Mouse (Mus musculus) left cerebral cortex, adult 9 months (tissue): ENCODE measurements at regions not wholly inside any gene's neighbourhood (a gene's known extent, or its start where the extent isn't known, plus 50 kb on each side); places are given as distances from the start of the nearest gene placed in this dataset.
"Not testable (repeated sequence)": the region's sequence is repeated elsewhere in the genome, so short reads cannot be mapped to it uniquely, and the experiment has no call there.

Source experiments
- DNase-seq, 2 experiments: peaks; one replicate each; pipeline ENCODE4 v3.0.0; 2022; ENCODE audit warnings: low spot score in 2 of 2

DNA sequence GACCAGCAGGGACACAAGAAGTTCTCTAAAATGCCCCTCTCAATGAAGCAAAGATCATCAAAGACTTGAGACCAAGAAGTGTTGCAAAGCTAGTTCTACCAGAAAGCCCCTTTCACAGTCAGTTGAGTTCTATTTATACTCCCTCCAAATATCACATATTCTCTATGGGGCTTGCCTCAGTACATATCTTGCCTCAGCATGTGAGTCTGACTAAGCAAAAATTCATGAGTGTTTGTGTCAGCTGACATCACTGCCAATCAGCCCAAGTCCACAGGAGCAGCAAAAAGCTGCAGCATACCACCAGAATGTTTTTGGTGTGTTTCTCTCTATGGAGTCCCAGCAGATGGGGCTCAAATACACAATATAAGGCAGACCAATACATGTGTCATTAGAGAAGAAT lies 631.6 kb downstream of the Rpia start:
- DNase-seq: no peak

DNA sequence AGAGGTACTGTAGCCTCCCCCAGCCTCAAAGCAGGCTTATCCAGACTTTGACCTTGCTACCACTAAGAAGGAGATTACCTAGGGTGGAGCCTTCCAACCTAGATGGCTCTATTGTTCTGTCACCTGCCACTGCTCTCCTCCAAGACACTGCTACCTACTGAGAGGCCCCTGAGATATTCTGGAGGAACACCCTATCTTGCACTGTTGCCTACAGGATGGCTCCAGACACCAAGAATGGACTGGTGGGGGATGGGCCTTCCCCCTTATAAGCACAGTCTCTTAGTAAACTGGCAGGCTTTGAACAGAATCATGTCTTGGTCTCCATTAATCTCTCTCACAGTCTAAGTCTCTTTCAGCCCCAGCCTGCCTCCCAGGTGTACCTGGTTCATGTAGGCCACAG lies 636.3 kb downstream of the Rpia start:
- not testable (repeated sequence) for DNase-seq

DNA sequence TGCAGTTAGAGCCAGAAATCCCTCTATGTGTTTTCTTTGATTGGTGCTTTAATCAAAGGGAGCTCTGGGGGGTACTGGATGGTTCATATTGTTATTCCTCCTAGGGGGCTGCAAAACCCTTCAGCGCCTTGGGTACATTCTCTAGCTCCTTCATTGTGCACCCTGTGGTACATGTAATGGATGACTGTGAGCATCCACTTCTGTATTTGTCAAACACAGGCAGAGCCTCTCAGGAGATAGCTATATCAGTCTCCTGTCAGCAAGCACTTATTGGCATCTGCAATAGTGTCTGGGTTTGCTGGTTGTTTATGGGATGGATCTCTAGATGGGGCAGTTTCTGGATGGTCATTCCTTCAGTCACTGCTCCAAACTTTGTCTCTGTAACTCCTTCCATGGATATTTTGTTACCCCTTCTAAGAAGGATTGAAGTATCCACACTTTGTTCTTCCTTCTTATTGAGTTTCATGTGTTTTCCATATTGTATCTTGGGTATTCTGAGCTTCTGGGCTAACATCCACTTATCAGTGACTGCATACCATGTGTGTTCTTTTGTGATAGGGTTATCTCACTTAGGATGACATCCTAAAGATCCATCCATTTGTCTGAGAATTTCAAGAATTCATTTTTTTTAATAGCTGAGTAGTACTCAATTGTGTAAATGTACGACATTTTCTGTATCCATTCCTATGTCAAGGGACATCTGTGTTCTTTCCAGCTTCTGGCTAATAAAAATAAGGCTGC lies 640.8 kb downstream of the Rpia start:
- not testable (repeated sequence) for DNase-seq

DNA sequence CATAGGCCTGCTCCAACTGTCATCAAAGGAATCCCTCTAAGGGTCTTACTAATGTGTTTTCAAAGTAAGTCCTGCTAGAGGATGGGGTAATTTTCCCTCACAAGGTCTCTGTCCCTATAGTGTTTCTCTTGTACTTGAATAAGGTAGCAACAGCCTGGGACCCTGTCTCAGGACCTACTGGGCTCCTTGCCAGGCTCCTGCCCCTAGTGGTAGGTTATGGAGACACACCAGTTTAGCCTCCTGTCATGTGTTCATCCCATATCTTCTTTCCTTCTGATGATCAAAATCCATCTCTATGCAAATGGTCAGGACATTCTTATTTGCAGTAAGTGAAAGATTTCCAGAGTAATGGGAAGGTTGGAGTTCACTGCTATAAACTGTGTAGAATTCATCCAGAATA lies 645.0 kb downstream of the Rpia start:
- DNase-seq: no peak

DNA sequence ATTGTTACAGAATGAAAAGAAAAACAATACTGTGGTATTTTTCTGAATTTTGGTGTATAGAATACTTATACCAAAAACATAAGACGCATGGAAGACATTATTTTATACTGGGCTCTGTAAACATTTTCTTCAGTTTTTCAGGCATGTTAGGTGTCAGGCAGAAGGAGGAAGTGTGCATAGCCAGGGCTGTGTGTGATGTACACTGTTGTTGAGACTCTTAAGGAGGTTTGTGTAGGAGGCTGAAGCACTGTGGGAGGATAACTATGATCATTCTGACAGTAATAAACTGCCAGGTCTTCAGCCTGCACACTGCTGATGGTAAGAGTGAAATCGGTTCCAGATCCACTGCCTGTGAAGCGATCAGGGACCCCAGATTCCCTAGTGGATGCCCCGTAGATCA lies 648.7 kb downstream of the Rpia start:
- DNase-seq: not testable (repeated sequence)

DNA sequence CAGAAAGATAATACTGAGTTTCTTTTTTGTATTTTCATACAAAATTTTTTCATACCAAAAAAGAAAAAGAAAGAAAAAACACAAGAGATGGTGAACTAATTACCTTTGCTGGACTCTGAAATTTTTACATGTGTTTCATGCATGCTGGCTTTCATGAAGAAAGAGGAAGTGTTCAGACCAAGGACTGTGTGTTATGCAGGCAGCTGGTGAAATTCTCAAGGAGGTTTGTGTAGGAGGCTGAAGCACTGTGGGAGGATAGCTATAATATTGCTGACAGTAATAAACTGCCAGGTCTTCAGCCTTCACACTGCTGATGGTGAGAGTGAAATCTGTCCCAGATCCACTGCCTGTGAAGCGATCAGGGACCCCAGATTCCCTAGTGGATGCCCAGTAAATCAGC lies 675.2 kb downstream of the Rpia start:
- DNase-seq: peak; percentile 9 to 13

DNA sequence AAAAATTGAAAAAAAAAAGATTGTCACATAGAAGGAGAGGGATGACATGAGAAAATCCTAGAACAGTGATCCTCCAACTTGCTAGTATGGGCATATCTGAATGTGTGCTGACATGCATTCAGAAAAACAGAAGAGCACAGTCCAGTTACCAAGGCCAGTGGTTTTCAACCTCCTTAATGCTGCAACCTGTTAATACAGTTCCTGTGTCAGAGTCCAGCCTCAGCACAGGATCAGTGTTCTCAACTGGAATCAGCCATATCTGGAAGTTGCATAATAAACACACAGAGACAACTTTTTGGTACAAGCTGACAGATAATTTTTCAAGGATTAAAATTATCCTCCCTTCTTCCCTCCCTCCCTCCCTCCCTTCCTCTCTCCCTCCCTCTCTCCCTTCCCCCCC lies 680.1 kb downstream of the Rpia start:
- DNase-seq: no peak

DNA sequence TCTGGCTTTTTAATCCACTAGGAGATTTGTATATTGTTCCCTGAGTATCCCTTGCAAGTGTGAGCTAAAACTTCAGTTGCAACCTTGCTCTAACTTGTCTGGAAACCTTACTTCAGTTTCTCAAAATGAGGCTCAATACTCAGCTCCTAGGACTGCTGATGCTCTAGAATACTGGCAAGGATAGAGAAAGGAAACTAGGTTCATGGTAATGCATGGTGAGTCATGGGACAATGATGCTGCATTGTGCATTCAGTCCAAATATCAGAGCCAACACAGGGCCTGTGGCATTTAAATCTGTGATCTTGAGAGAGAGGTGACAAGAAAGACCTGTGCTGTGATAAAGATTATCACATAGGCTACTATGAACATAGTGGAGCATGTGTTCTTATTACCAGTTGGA lies 682.6 kb downstream of the Rpia start:
- not testable (repeated sequence) for DNase-seq

DNA sequence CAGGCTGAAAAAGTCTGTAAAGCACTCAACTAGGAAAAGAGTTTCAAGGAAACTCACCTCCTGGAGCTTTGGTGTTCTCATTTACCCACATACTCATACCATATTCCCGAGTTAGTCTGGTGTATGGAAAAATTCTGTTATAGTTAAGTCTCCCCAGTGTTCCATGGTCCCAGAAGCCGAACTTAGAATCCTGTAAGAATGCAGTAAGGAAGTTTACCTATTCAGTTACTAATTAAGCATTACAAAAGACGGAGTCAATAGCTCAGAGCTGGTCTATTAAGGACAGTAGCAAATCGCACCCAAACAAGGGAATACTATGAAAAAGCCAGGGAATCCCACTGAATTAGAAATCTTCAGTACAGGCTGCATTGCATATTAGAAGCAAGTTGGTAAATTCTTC lies 688.3 kb downstream of the Rpia start:
- DNase-seq: no peak

DNA sequence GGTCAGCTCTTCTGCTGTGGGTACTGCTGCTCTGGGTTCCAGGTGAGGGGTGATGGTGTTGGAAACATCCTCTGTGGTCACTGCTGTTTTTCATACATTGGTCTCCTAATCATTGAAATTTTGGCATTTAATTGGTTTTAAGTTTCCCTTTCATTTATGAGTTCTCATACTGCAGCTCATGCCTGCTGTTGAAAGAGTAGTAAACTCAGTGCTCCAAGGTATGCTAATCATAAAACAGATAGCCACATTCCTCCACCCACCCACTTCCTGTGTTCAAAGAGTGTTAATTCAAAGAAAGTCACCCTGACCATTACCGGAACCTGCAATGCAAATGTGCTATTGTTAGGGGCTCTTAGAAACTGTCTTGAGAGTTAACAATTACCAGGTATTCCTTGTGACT lies 688.9 kb downstream of the Rpia start:
- DNase-seq: not testable (repeated sequence)

DNA sequence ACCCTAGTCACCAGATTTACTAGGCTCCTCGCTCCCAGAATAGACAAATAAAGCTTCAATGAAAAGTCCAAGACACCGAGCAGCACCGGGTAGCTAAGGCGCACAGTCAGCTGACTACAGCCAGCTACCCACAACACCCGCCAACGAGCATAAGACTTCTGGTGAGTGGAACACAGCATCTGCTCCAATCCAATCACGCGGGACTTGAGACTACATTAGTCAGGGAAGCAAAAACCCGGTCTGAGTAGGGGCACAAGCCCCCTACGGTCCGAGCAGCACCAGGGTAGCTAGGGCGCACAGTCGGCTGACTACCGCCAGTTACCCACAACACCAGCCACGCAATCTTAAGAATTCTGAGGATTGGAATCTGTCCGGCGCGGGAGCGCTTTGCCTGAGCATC lies 704.0 kb downstream of the Rpia start:
- no peak for DNase-seq

DNA sequence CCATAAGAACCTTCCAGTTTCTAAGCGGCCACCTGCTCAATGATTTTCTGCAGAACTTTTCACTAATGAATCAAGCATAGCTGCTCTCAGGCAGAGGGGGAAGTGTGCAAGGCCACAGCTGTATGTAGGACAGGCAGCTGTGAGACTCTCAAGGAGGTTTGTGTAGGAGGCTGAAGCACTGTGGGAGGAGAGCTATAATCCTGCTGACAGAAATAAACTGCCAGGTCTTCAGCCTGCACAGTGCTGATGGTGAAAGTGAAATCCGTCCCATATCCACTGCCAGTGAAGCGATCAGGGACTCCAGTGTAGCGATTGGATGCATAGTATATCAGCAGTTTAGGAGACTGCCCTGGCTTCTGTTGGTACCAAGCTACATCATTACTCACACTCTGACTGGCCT lies 718.2 kb downstream of the Rpia start:
- peak; percentile 38 to 45 for DNase-seq

DNA sequence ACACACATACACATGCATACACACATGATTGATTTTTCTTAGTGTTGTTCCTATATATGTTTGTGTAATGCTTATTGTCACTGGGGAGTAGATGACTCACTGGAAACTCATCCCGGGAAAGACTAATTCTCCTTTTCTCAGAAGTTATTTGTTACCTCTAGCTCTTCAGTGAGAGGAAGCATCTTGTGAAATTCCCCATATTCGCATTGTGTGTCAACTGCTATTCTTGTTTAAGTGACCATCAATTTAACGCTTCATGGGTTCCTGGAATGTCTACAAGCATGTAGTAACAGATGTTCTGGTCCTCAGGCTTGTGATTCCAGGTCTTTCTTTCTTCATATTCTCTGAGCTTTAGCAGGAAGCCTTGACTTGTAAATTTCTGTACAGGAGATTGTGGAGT lies 720.0 kb downstream of the Rpia start:
- DNase-seq: no peak

DNA sequence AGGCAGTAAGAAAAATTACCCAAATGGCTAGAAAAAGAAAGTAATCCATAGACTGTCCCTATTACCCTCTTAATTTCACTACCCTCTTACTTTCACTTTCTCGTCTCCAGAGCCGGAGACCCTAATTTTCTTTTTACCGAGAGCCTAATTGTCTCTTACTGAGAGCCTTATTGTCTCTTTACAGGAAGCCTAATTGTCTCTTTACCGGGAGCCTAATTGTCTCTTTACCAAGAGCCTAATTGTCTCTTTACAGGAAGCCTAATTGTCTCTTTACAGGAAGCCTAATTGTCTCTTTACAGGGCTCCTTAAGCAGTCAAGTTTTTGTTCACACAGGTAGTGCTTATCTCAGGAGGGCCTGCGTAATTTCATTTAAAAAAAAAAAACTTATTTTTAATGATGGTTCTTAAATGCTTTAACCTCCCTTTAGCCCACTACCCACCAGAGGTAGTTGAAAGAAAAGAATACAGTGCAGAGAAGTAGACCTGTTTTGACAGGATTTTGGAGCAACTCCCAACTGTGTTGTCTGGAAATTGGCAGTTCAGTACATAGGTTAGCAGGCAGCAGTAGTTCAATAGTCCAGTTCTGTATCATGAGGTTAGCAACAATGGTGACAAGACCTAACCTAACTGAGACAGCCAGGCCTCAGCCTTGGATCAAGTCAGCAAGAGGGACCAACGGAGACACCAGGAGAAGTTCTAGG lies 724.2 kb downstream of the Rpia start:
- no peak for DNase-seq

DNA sequence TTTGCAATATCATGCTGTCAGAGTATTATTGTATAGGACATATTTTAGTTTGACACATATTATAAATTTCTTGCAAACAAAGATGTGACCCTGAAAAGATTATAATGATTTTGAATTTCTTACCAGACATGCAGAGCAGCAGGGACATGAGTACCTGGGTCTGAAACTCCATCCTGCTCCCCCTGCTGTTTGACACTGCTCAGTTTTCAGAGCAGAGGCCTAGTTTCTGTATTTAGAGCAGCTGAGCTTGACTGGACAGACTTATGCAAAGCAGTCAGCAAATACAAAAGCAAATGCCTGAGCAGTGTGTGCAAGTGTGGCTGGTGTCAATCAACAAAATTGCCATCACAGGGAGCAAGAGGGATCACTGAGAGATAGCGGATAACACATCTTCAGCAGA lies 733.0 kb downstream of the Rpia start:
- no peak for DNase-seq

DNA sequence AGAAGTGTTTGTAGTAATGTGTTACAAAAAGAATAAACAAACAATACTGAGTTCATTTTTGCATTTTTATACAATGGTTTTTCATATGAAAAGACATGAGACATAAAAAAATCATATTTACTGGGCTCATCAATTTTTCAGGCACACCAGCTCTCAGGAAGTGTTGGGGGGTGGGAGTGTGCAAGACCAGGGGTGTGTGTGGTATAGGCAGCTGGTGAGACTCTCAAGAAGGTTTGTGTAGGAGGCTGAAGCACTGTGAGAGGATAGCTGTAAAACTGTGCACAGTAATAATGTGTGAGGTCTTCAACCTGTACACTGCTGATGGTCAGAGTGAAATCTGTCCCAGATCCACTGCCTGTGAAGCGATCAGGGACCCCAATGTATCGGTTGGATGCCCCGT lies 733.7 kb downstream of the Rpia start:
- no peak for DNase-seq

DNA sequence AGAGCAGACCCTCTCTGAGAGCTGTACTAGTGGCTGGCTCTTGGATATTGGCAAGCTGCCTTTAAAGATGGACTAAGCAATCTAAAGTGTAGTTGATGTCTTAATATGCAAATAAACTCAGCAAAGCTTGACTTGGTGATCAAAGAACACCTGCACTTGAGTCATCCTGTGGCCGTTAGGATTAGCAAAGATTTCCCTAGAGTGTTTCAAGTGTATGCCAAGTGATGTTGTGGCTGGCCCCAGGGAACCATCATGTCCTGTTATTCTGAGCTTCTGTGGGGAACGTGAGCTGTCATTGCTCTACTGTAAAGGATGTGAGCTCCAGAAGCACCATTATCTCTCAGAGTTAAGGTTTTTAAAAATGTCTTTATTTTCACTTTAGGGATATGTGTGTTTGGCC lies 751.1 kb downstream of the Rpia start:
- no peak for DNase-seq

DNA sequence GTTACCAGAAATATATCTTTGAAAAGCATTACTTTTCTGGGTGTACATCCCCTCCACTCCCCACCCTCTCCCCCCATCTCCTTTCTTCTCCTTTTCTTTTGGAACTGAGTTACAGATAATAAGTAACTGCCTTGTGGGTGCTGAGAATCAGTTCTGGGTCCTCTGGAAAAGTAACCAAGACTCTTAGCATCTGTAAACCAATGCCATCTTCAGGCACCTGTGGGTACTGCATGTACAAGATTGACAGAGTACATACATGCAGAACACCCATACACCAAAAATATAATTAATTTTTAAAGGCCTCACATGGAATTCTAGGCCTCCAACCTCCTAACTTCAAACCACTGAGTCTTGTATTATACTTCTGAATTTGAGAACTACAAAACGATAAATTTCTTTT lies 758.4 kb downstream of the Rpia start:
- no peak for DNase-seq

DNA sequence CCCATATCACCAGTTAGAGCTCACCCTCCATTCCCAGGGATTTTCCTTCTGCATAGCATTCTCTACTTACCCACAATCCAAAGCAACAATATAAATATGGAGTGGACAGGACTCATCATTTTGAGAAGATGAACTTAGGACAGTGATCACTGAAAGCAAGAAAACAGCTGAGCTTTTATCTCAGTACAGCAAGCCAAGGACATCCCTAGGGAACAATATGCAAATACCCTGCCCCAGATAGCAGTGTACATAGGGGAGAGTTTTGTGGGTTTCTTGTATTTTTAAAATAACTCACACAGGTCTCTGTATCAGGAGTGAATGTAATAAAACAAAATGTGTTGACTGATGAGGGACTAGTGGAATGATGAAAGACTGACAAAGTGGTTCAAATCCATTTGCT lies 780.5 kb downstream of the Rpia start:
- DNase-seq: no peak
